Mouse (Mus musculus) lung, postnatal 10 days (tissue): ENCODE data around the gene Mrpl33.
A peak's percentile ranks its signal among the peaks of the same experiment; 100 is the strongest.
"Not testable (repeated sequence)": the region's sequence is repeated elsewhere in the genome, so short reads cannot be mapped to it uniquely, and the experiment has no call there.

Experiments used
- DNase-seq: peaks from one replicate; pipeline ENCODE4 v3.0.0; 2021

Gene Mrpl33

GRCm38 (mm10) chr5:31598121-31598520, 1.4 kb downstream of the Mrpl33 start:
- no peak for DNase-seq

- peak; percentile 63 for DNase-seq
Observed at GRCm38 (mm10) chr5:31598579-31598978, 1.8 kb downstream of the Mrpl33 start.

- DNase-seq = peak; percentile 17
Observed at GRCm38 (mm10) chr5:31599161-31599560, 2.4 kb downstream of the Mrpl33 start.

GRCm38 (mm10) chr5:31601162-31601722, 4.5 kb downstream of the Mrpl33 start:
- no peak for DNase-seq

GRCm38 (mm10) chr5:31602377-31602776, 5.6 kb downstream of the Mrpl33 start:
- peak; percentile 91 for DNase-seq

- DNase-seq = no peak
Observed at GRCm38 (mm10) chr5:31603766-31604165, 7.0 kb downstream of the Mrpl33 start.

GRCm38 (mm10) chr5:31606151-31606550, 9.4 kb downstream of the Mrpl33 start:
- DNase-seq = peak; percentile 33

GRCm38 (mm10) chr5:31610376-31611086, 13.8 kb downstream of the Mrpl33 start:
- peak; percentile 19 for DNase-seq

GRCm38 (mm10) chr5:31611186-31611585, 14.5 kb downstream of the Mrpl33 start:
- no peak for DNase-seq

- DNase-seq = peak; percentile 91
Observed at GRCm38 (mm10) chr5:31613852-31614286, 17.1 kb downstream of the Mrpl33 start.

GRCm38 (mm10) chr5:31614339-31615025, 17.7 kb downstream of the Mrpl33 start:
- peak; percentile 12 for DNase-seq

GRCm38 (mm10) chr5:31620326-31620725, 23.6 kb downstream of the Mrpl33 start:
- no peak for DNase-seq

- no peak for DNase-seq
Observed at GRCm38 (mm10) chr5:31627117-31627516, 30.4 kb downstream of the Mrpl33 start.

GRCm38 (mm10) chr5:31627562-31628526, 31.1 kb downstream of the Mrpl33 start:
- DNase-seq = no peak

GRCm38 (mm10) chr5:31628555-31628954, 31.8 kb downstream of the Mrpl33 start:
- no peak for DNase-seq

- DNase-seq = peak; percentile 67
Observed at GRCm38 (mm10) chr5:31630064-31630463, 33.3 kb downstream of the Mrpl33 start.

- not testable (repeated sequence) for DNase-seq
Observed at GRCm38 (mm10) chr5:31631169-31631568, 34.4 kb downstream of the Mrpl33 start.

- no peak for DNase-seq
Observed at GRCm38 (mm10) chr5:31634161-31634560, 37.4 kb downstream of the Mrpl33 start.

GRCm38 (mm10) chr5:31634679-31635078, 37.9 kb downstream of the Mrpl33 start:
- DNase-seq = no peak

GRCm38 (mm10) chr5:31636636-31637253, 40.0 kb downstream of the Mrpl33 start:
- no peak for DNase-seq

GRCm38 (mm10) chr5:31640542-31640941, 43.8 kb downstream of the Mrpl33 start:
- DNase-seq = no peak

- DNase-seq = no peak
Observed at GRCm38 (mm10) chr5:31642300-31642699, 45.6 kb downstream of the Mrpl33 start.
